Mouse (Mus musculus): Measurements from ENCODE around the gene Dda1.

DNA sequence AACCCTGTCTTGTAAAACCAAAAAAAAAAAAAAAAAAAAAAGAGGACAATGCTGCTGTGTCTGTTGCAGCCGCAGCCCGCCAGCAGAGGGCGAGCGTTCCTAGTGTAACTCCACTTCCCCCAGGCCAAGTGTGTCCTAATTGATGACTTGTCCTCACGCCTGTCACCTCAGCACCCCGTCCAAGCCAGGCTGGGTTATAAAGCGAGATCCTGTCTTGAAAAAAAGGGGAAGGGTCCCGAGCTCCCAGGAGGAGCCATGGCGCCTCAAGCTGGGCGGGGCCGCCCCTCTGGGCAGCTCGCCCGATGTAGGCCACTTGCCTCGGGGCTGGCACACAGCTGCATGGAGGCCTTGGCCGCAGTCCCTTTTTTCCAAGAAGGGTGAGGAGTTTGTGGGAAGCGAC, 26.0 kb downstream of the Dda1 start:
- TF ChIP-seq CTCF (IDR thresholded peaks at IDR 0.05; ENCODE audit: extremely low read depth, insufficient read depth, low read length) (peak; percentile 55), POLR2A (IDR thresholded peaks at IDR 0.05; ENCODE audit: extremely low read depth, insufficient read depth, low read length) (no peak)

Measured in cortical plate, adult 2 months (tissue).